Mouse (Mus musculus): Measurements from ENCODE around the gene Etl4. TPM values are rescaled to one million over a fixed set of nuclear protein-coding genes. Genes with fewer than 3 reads are reported as not detected.

Etl4 gene
- total and polyA plus RNA-seq, 3 experiments, result not detected

DNA sequence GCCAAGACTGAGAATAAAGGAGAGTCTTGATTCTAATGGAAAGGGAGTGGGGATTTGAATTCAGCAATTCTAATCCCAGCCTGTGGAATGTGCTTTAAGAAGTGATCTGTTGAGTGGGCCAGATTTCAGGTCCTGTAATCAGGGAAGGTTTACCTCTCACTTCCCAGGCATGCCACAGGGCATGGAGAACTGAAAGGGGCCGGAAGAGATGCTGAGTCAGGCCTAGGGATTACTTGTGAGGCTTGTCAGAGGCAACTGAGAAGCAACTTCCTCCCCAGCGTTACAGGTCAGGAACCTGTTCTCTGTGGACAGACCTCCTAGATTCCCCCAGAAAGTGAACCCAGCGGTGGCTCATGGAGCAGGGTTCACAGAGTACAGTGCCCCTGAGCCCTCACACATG lies 646.1 kb downstream of the Etl4 start:
- no peak for DNase-seq (ENCODE audit: low read depth, low spot score)
- Histone ChIP-seq H3K36me3 (ENCODE audit: control insufficient read depth in 1 of 2, insufficient read depth in 2 of 2, low read length in 2 of 2) (no peaks in the 10 kb centered on the region), H3K27me3 (ENCODE audit: control insufficient read depth in 1 of 2, insufficient read depth in 2 of 2, low read length in 2 of 2) (no peaks in the 10 kb centered on the region), H3K79me2 (ENCODE audit: control insufficient read depth, insufficient read depth, low read length, poor library complexity) (no peaks in the 10 kb centered on the region), H3K9me3 (replicated peaks; ENCODE audit: insufficient read depth, low read length) (no peaks in the 10 kb centered on the region), H3K9ac (ENCODE audit: control insufficient read depth, low read depth, low read length, poor library complexity, severe bottlenecking) (no peak overlapping the region), H3K27ac (ENCODE audit: control insufficient read depth, low read depth, low read length) (no peak overlapping the region), H3K4me1 (ENCODE audit: control insufficient read depth in 1 of 2, insufficient read depth in 2 of 2, low read length in 2 of 2) (no peaks in the 10 kb centered on the region), H3K4me3 (ENCODE audit: control insufficient read depth in 1 of 2, insufficient read depth in 1 of 2, low read depth in 2 of 2, low read length in 2 of 2) (no peak overlapping the region)
- no peak for TF ChIP-seq ZC3H11A (IDR thresholded peaks at IDR 0.05; ENCODE audit: low read depth, low read length)
- TF ChIP-seq HCFC1 (IDR thresholded peaks at IDR 0.05; ENCODE audit: low read depth, low read length), result no peak
- TF ChIP-seq POLR2AphosphoS5 (IDR thresholded peaks at IDR 0.05; ENCODE audit: borderline replicate concordance, low read depth, low read length), result no peak
- no peak for TF ChIP-seq TAL1 (IDR thresholded peaks at IDR 0.05; ENCODE audit: low read length)
- no peak for TF ChIP-seq MEF2A (IDR thresholded peaks at IDR 0.05; ENCODE audit: extremely low read depth, insufficient replicate concordance, low read depth, low read length, poor library complexity, severe bottlenecking)
- no peak for TF ChIP-seq CTCF (IDR thresholded peaks at IDR 0.05 in 2 of 3, conservative IDR thresholded peaks at IDR 0.05 in 1 of 3; ENCODE audit: control insufficient read depth in 1 of 3, insufficient read depth in 1 of 3, low read depth in 2 of 3, low read length in 3 of 3, poor library complexity in 1 of 3, severe bottlenecking in 1 of 3)
- no peak for TF ChIP-seq SIN3A (IDR thresholded peaks at IDR 0.05; ENCODE audit: low read length)
- TF ChIP-seq TCF12 (IDR thresholded peaks at IDR 0.05; ENCODE audit: low read depth, low read length), result no peak
- TF ChIP-seq JUND (IDR thresholded peaks at IDR 0.05; ENCODE audit: low read depth, low read length), result no peak
- TF ChIP-seq GABPA (IDR thresholded peaks at IDR 0.05; ENCODE audit: low read depth, low read length), result no peak
- no peak for TF ChIP-seq CHD1 (IDR thresholded peaks at IDR 0.05; ENCODE audit: low read depth, low read length)
- no peak for TF ChIP-seq RCOR1 (IDR thresholded peaks at IDR 0.05; ENCODE audit: low read depth, low read length)
- no peak for TF ChIP-seq UBTF (IDR thresholded peaks at IDR 0.05; ENCODE audit: borderline replicate concordance, insufficient read depth, low read depth, low read length)
- no peak for TF ChIP-seq EP300 (IDR thresholded peaks at IDR 0.05; ENCODE audit: low read depth in 1 of 2, low read length in 2 of 2)
- TF ChIP-seq USF2 (IDR thresholded peaks at IDR 0.05; ENCODE audit: borderline replicate concordance in 1 of 2, insufficient read depth in 1 of 2, low read depth in 1 of 2, low read length in 2 of 2), result no peak

DNA sequence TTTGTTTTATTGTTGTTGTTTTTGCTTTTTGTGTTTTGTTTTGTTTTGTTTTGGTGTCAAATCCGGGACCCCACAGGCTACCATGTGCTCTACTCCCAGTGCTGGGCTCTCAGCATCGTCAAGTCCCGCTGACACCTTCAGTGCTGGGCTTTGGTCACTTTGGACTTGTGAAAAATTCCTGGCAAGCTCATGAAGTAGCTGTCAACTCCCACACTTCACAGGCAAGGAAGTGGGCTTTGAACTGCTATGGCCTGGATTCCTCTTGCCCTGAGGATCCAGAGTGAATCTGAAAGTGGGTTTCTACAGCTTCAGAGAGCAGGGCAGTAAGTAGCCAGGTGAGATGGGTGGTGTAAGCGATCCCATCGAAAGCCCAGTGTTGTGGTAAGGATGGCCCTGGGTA lies 649.5 kb downstream of the Etl4 start:
- Histone ChIP-seq H3K9ac (ENCODE audit: control insufficient read depth, low read depth, low read length, poor library complexity, severe bottlenecking) (no peak overlapping the region), H3K79me2 (ENCODE audit: control insufficient read depth, insufficient read depth, low read length, poor library complexity) (no peaks in the 10 kb centered on the region), H3K4me3 (ENCODE audit: control insufficient read depth in 1 of 2, insufficient read depth in 1 of 2, low read depth in 2 of 2, low read length in 2 of 2) (no peak overlapping the region), H3K27ac (ENCODE audit: control insufficient read depth, low read depth, low read length) (no peak overlapping the region), H3K36me3 (ENCODE audit: control insufficient read depth in 1 of 2, insufficient read depth in 2 of 2, low read length in 2 of 2) (no peaks in the 10 kb centered on the region), H3K4me1 (ENCODE audit: control insufficient read depth in 1 of 2, insufficient read depth in 2 of 2, low read length in 2 of 2) (no peaks in the 10 kb centered on the region), H3K9me3 (replicated peaks; ENCODE audit: insufficient read depth, low read length) (no peaks in the 10 kb centered on the region), H3K27me3 (ENCODE audit: control insufficient read depth in 1 of 2, insufficient read depth in 2 of 2, low read length in 2 of 2) (no peaks in the 10 kb centered on the region)
- DNase-seq (ENCODE audit: low read depth, low spot score), result no peak
- TF ChIP-seq ZC3H11A (IDR thresholded peaks at IDR 0.05; ENCODE audit: low read depth, low read length) (no peak), POLR2A (IDR thresholded peaks at IDR 0.05; ENCODE audit: control insufficient read depth in 1 of 2, insufficient read depth in 1 of 2, low read depth in 1 of 2, low read length in 2 of 2, poor library complexity in 1 of 2) (no peak), GABPA (IDR thresholded peaks at IDR 0.05; ENCODE audit: low read depth, low read length) (no peak), TAL1 (IDR thresholded peaks at IDR 0.05; ENCODE audit: low read length) (no peak), HCFC1 (IDR thresholded peaks at IDR 0.05; ENCODE audit: low read depth, low read length) (no peak), MEF2A (IDR thresholded peaks at IDR 0.05; ENCODE audit: extremely low read depth, insufficient replicate concordance, low read depth, low read length, poor library complexity, severe bottlenecking) (no peak), ELF1 (IDR thresholded peaks at IDR 0.05; ENCODE audit: low read depth, low read length) (no peak), TCF12 (IDR thresholded peaks at IDR 0.05; ENCODE audit: low read depth, low read length) (no peak), GATA1 (IDR thresholded peaks at IDR 0.05; ENCODE audit: low read depth, low read length) (no peak), CHD2 (IDR thresholded peaks at IDR 0.05; ENCODE audit: low read length) (no peak), MAFK (IDR thresholded peaks at IDR 0.05; ENCODE audit: borderline replicate concordance, low read depth, low read length) (no peak), ZMIZ1 (IDR thresholded peaks at IDR 0.05; ENCODE audit: low read depth, low read length) (no peak), SMC3 (IDR thresholded peaks at IDR 0.05; ENCODE audit: low read depth, low read length) (no peak), NELFE (IDR thresholded peaks at IDR 0.05; ENCODE audit: low read depth, low read length) (no peak), JUND (IDR thresholded peaks at IDR 0.05; ENCODE audit: low read depth, low read length) (no peak), ZNF384 (IDR thresholded peaks at IDR 0.05; ENCODE audit: low read depth, low read length) (no peak), ETS1 (IDR thresholded peaks at IDR 0.05; ENCODE audit: low read depth, low read length) (no peak), CTCF (IDR thresholded peaks at IDR 0.05 in 2 of 3, conservative IDR thresholded peaks at IDR 0.05 in 1 of 3; ENCODE audit: control insufficient read depth in 1 of 3, insufficient read depth in 1 of 3, low read depth in 2 of 3, low read length in 3 of 3, poor library complexity in 1 of 3, severe bottlenecking in 1 of 3) (no peak)
